Mouse (Mus musculus): ENCODE measurements at regions not wholly inside any gene's neighbourhood (a gene's known extent, or its start where the extent isn't known, plus 50 kb on each side); places are given as distances from the start of the nearest gene placed in this dataset.

GRCm38 (mm10) chr10:23541914-23542313 lies 191.3 kb upstream of the Eya4 start:
- H3K4me3 ChIP-seq: no peak overlapping the region
- no peak overlapping the region for H3K27ac ChIP-seq
- intact Hi-C loops (cut with DNase I): no loop called here
- no peak for TF ChIP-seq CTCF (IDR thresholded peaks at IDR 0.05)
- no peak for DNase-seq (ENCODE audit: extremely low spot score in 1 of 2, low spot score in 2 of 2)

- intact Hi-C loops (cut with DNase I): no loop called here
- DNase-seq (ENCODE audit: extremely low spot score in 1 of 2, low spot score in 2 of 2): no peak
- Histone ChIP-seq H3K4me3 (no peak overlapping the region), H3K27ac (no peak overlapping the region)
- no peak for TF ChIP-seq CTCF (IDR thresholded peaks at IDR 0.05)
Measured at GRCm38 (mm10) chr10:23534636-23535035, 184.1 kb upstream of the Eya4 start.

GRCm38 (mm10) chr10:23531964-23532758 lies 181.6 kb upstream of the Eya4 start:
- no peak for TF ChIP-seq CTCF (IDR thresholded peaks at IDR 0.05)
- Histone ChIP-seq H3K4me3 (no peak overlapping the region), H3K27ac (no peak overlapping the region)
- DNase-seq (ENCODE audit: extremely low spot score in 1 of 2, low spot score in 2 of 2): no peak
- intact Hi-C loops (cut with DNase I): no loop called here

GRCm38 (mm10) chr10:23530715-23531114 lies 180.1 kb upstream of the Eya4 start:
- intact Hi-C loops (cut with DNase I): no loop called here
- TF ChIP-seq CTCF (IDR thresholded peaks at IDR 0.05): no peak
- Histone ChIP-seq H3K27ac (no peak overlapping the region), H3K4me3 (no peak overlapping the region)
- DNase-seq (ENCODE audit: extremely low spot score in 1 of 2, low spot score in 2 of 2): no peak

GRCm38 (mm10) chr10:23526796-23527195 lies 176.2 kb upstream of the Eya4 start:
- no peak for TF ChIP-seq CTCF (IDR thresholded peaks at IDR 0.05)
- no peak for DNase-seq (ENCODE audit: extremely low spot score in 1 of 2, low spot score in 2 of 2)
- Histone ChIP-seq H3K4me3 (no peak overlapping the region), H3K27ac (no peak overlapping the region)
- intact Hi-C loops (cut with DNase I): no loop called here

- intact Hi-C loops (cut with DNase I): no loop called here
- DNase-seq (ENCODE audit: extremely low spot score in 1 of 2, low spot score in 2 of 2): no peak
- H3K27ac ChIP-seq: no peak overlapping the region
- H3K4me3 ChIP-seq: no peak overlapping the region
- TF ChIP-seq CTCF (IDR thresholded peaks at IDR 0.05): no peak
Measured at GRCm38 (mm10) chr10:23522664-23523063, 172.1 kb upstream of the Eya4 start.

- no peak for TF ChIP-seq CTCF (IDR thresholded peaks at IDR 0.05)
- Histone ChIP-seq H3K27ac (no peak overlapping the region), H3K4me3 (no peak overlapping the region)
- DNase-seq (ENCODE audit: extremely low spot score in 1 of 2, low spot score in 2 of 2): no peak
- intact Hi-C loops (cut with DNase I): no loop called here
Measured at GRCm38 (mm10) chr10:23493647-23494046, 143.1 kb upstream of the Eya4 start.

- no peak for DNase-seq (ENCODE audit: extremely low spot score in 1 of 2, low spot score in 2 of 2)
- intact Hi-C loops (cut with DNase I): no loop called here
- no peak for TF ChIP-seq CTCF (IDR thresholded peaks at IDR 0.05)
- Histone ChIP-seq H3K4me3 (no peak overlapping the region), H3K27ac (no peak overlapping the region)
Measured at GRCm38 (mm10) chr10:23492971-23493370, 142.4 kb upstream of the Eya4 start.

- intact Hi-C loops (cut with DNase I): no loop called here
- TF ChIP-seq CTCF (IDR thresholded peaks at IDR 0.05): no peak
- H3K4me3 ChIP-seq: no peak overlapping the region
- DNase-seq (ENCODE audit: extremely low spot score in 1 of 2, low spot score in 2 of 2): no peak
- no peak overlapping the region for H3K27ac ChIP-seq
Measured at GRCm38 (mm10) chr10:23488996-23489395, 138.4 kb upstream of the Eya4 start.

GRCm38 (mm10) chr10:23480474-23480873 lies 129.9 kb upstream of the Eya4 start:
- TF ChIP-seq CTCF (IDR thresholded peaks at IDR 0.05): no peak
- no peak for DNase-seq (ENCODE audit: extremely low spot score in 1 of 2, low spot score in 2 of 2)
- intact Hi-C loops (cut with DNase I): no loop called here
- no peak overlapping the region for H3K4me3 ChIP-seq
- no peak overlapping the region for H3K27ac ChIP-seq

- H3K27ac ChIP-seq: no peak overlapping the region
- intact Hi-C loops (cut with DNase I): no loop called here
- H3K4me3 ChIP-seq: no peak overlapping the region
- DNase-seq (ENCODE audit: extremely low spot score in 1 of 2, low spot score in 2 of 2): no peak
- TF ChIP-seq CTCF (IDR thresholded peaks at IDR 0.05): no peak
Measured at GRCm38 (mm10) chr10:23478902-23479301, 128.3 kb upstream of the Eya4 start.

GRCm38 (mm10) chr10:23477104-23477503 lies 126.5 kb upstream of the Eya4 start:
- no peak overlapping the region for H3K27ac ChIP-seq
- DNase-seq (ENCODE audit: extremely low spot score in 1 of 2, low spot score in 2 of 2): no peak
- intact Hi-C loops (cut with DNase I): no loop called here
- no peak for TF ChIP-seq CTCF (IDR thresholded peaks at IDR 0.05)
- no peak overlapping the region for H3K4me3 ChIP-seq

GRCm38 (mm10) chr10:23450997-23451396 lies 100.4 kb upstream of the Eya4 start:
- TF ChIP-seq CTCF (IDR thresholded peaks at IDR 0.05): no peak; the same call in 1 of the 2 replicates
- DNase-seq (ENCODE audit: extremely low spot score in 1 of 2, low spot score in 2 of 2): no peak
- intact Hi-C loops (cut with DNase I): no loop called here
- Histone ChIP-seq H3K27ac (no peak overlapping the region), H3K4me3 (no peak overlapping the region)

Measured in left cerebral cortex, adult 2 months (tissue).